12 mouse cellular contexts compared by ENCODE assay signal in the genomic region with DNA sequence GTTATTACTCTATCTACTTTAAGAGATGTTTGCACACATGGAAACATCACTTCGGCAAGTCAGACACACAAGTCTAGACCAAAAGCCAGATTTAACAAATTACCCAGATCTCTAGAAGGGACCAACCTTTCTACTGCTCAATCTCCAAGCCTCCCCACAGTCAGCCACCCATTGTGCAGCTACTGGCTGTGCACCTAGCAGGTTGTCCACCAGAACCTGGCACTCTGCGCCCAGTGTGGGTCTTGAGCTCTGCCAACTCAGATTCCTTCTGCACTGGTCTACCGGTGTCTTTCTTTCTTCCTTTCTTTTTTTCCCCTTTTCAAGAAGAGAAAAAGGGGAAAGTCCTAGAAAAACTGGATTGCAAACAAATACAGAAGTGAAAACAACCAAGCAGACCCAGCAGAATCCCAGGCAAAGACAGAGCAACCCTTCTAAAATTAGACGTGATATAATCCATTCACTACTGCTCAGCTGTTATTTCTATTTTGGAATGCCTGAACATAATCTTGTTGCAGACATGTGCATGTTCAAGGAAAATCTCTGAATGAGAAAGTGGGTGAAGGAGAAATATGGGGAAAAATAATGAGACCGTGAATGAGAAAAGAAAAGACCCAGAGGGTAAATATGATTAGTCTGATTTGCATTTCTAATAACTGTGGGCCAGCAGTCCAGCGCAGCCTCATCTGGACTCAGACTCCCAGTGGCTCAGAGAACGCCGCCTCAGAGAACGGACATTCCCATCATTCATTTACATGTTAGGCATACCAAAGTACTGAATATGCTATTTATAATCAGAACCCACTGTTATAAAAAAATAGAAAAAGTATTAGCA. TPM values are rescaled to one million over a fixed set of nuclear protein-coding genes. Genes with fewer than 3 reads are reported as not detected.
DNase-seq lines count a peak whose midpoint lies in the region; ATAC-seq lines count a peak whose summit lies in the region.
"Had no signal": no experiment of that assay in that cellular context is flagged by ENCODE, and none has a peak within 500 bp of the region (broad histone marks: within the 10 kb centered on the region; RNA-seq: fewer than 3 reads in every experiment).

No protein-coding gene starts in this region.

- H3K9me3 ChIP-seq in heart, embryonic 13.5 days = no peaks in the 10 kb centered on the region
- H3K9me3 ChIP-seq in hindbrain, embryonic 12.5 days (replicated peaks) = no peaks in the 10 kb centered on the region
- no peaks in the 10 kb centered on the region for H3K9me3 ChIP-seq in neural tube, embryonic 15.5 days (replicated peaks)
- H3K9me3 ChIP-seq: limb, embryonic 15.5 days had no signal

- no peaks in the 10 kb centered on the region for H3K36me3 ChIP-seq in heart, embryonic 13.5 days
- H3K36me3 ChIP-seq in hindbrain, embryonic 12.5 days = no peaks in the 10 kb centered on the region
- H3K36me3 ChIP-seq in neural tube, embryonic 15.5 days = no peaks in the 10 kb centered on the region
- H3K36me3 ChIP-seq: limb, embryonic 15.5 days had no signal

- no peak overlapping the region for H3K9ac ChIP-seq in heart, embryonic 13.5 days
- no peak overlapping the region for H3K9ac ChIP-seq in hindbrain, embryonic 12.5 days
- no peak overlapping the region for H3K9ac ChIP-seq in neural tube, embryonic 15.5 days (replicated peaks)
- H3K9ac ChIP-seq: limb, embryonic 15.5 days had no signal

- H3K4me1 ChIP-seq in heart, embryonic 13.5 days = peaks cover 13% of the 10 kb centered on the region
- no peaks in the 10 kb centered on the region for H3K4me1 ChIP-seq in hindbrain, embryonic 12.5 days
- peaks cover 4% of the 10 kb centered on the region; the same call in 1 of the 2 replicates for H3K4me1 ChIP-seq in neural tube, embryonic 15.5 days
- H3K4me1 ChIP-seq: limb, embryonic 15.5 days had no signal

- no peaks in the 10 kb centered on the region for H3K27me3 ChIP-seq in heart, embryonic 13.5 days (replicated peaks)
- no peaks in the 10 kb centered on the region for H3K27me3 ChIP-seq in hindbrain, embryonic 12.5 days
- H3K27me3 ChIP-seq in neural tube, embryonic 15.5 days (replicated peaks) = no peaks in the 10 kb centered on the region
- H3K27me3 ChIP-seq: limb, embryonic 15.5 days had no signal

- peak overlapping the region; percentile 87 for H3K27ac ChIP-seq in heart, embryonic 13.5 days (replicated peaks)
- H3K27ac ChIP-seq in hindbrain, embryonic 12.5 days = no peak overlapping the region
- no peak overlapping the region for H3K27ac ChIP-seq in neural tube, embryonic 15.5 days (replicated peaks)
- H3K27ac ChIP-seq: limb, embryonic 15.5 days; macrophage had no signal

- peak; percentile 2 to 3 for DNase-seq in heart, adult 9 months (ENCODE audit: low spot score in 2 of 2)
- DNase-seq in heart, adult 11 months = no peak
- DNase-seq in cerebellum, postnatal 4 days (ENCODE audit: low spot score in 2 of 2) = no peak
- no peak for DNase-seq in urinary bladder, postnatal 4 days (ENCODE audit: low spot score in 2 of 2)
- DNase-seq: cerebellum, adult 11-12 months; kidney, adult 18-20 months; lung, adult 2 months had no signal

- H3K4me2 ChIP-seq in heart, embryonic 13.5 days = peak overlapping the region; percentile 45
- no peak overlapping the region for H3K4me2 ChIP-seq in hindbrain, embryonic 12.5 days (replicated peaks)
- peak overlapping the region; percentile 11; the same call in 1 of the 2 replicates for H3K4me2 ChIP-seq in neural tube, embryonic 15.5 days
- H3K4me2 ChIP-seq: limb, embryonic 15.5 days had no signal

- 61% methylated on average over 9 of the region's 9 CpGs for WGBS in heart, embryonic 13.5 days
- 68% methylated on average over 9 of the region's 9 CpGs for WGBS in hindbrain, embryonic 12.5 days
- 48% methylated on average over 9 of the region's 9 CpGs for WGBS in neural tube, embryonic 15.5 days

- ATAC-seq in heart, embryonic 13.5 days (ENCODE audit: extremely low read depth, insufficient number of reproducible peaks, low FRiP score, low TSS enrichment) = no peak; the same call in 1 of the 2 replicates
- ATAC-seq in hindbrain, embryonic 12.5 days (ENCODE audit: low FRiP score) = peak; percentile 76
- no peak for ATAC-seq in neural tube, embryonic 15.5 days (ENCODE audit: low FRiP score)

- peak overlapping the region; percentile 9; the same call in 1 of the 2 replicates for H3K4me3 ChIP-seq in heart, embryonic 13.5 days
- H3K4me3 ChIP-seq in hindbrain, embryonic 12.5 days = no peak overlapping the region
- H3K4me3 ChIP-seq in neural tube, embryonic 15.5 days (replicated peaks) = no peak overlapping the region
- H3K4me3 ChIP-seq: limb, embryonic 15.5 days had no signal

RNA-seq across cellular contexts. Expression of a gene that starts 27.0 kb away (rescaled TPM):
- 0.42 and 0.74 TPM in 2 replicates for polyA plus RNA-seq in heart, embryonic 13.5 days (2015; fragmentation: Nextera tagmentation; extraction: Ambion mirVana)
- polyA plus RNA-seq in hindbrain, embryonic 12.5 days (2016; fragmentation: Nextera tagmentation; extraction: Ambion mirVana) = 3.5 and 4.5 TPM in 2 replicates
- polyA plus RNA-seq in neural tube, embryonic 15.5 days (2015; fragmentation: Nextera tagmentation; extraction: Ambion mirVana) = 5.7 and 7.0 TPM in 2 replicates
- polyA plus RNA-seq: lung, adult 2 months; macrophage had no signal

Comparison
In these comparisons a context has a peak if more than half of its experiments do, and no peak if none do; other contexts are left out.
1. DNase-seq: peak in heart, adult 9 months (2 of 2); none in heart, adult 11 months (single experiment), cerebellum, postnatal 4 days (0 of 2) and urinary bladder, postnatal 4 days (0 of 2).